Mouse (Mus musculus): ENCODE measurements at regions not wholly inside any gene's neighbourhood (a gene's known extent, or its start where the extent isn't known, plus 50 kb on each side); places are given as distances from the start of the nearest gene placed in this dataset.

- no peaks in the 10 kb centered on the region for H3K9me3 ChIP-seq (ENCODE audit: low read length)
- 66% methylated on average over 2 of the region's 2 CpGs for WGBS
- no peaks in the 10 kb centered on the region for H3K36me3 ChIP-seq (ENCODE audit: insufficient read depth, low read length)
- H3K4me2 ChIP-seq (ENCODE audit: low read depth, low read length, poor library complexity, severe bottlenecking) = no peak overlapping the region
- ATAC-seq (ENCODE audit: low FRiP score) (no peak), DNase-seq (ENCODE audit: low spot score) (peak; percentile 17)
- no peak overlapping the region for H3K27ac ChIP-seq (ENCODE audit: low read depth, low read length)
- no peaks in the 10 kb centered on the region for H3K4me1 ChIP-seq (ENCODE audit: insufficient read depth, low read length)
- H3K27me3 ChIP-seq (ENCODE audit: insufficient read depth, low read length) = no peaks in the 10 kb centered on the region
- no peak overlapping the region for H3K4me3 ChIP-seq (ENCODE audit: low read depth, low read length)
- TF ChIP-seq CTCF (IDR thresholded peaks at IDR 0.05) = no peak
- H3K9ac ChIP-seq (replicated peaks; ENCODE audit: low read length, poor library complexity, severe bottlenecking) = no peak overlapping the region
Measured at GRCm38 (mm10) chrX:58244544-58244943, 222.0 kb downstream of the Zic3 start.

GRCm38 (mm10) chrX:58256043-58256442, 233.5 kb downstream of the Zic3 start:
- DNase-seq (ENCODE audit: low spot score) = peak; percentile 41
- H3K9ac ChIP-seq (replicated peaks; ENCODE audit: low read length, poor library complexity, severe bottlenecking) = no peak overlapping the region
- TF ChIP-seq CTCF (IDR thresholded peaks at IDR 0.05) = no peak
- H3K27ac ChIP-seq (ENCODE audit: low read depth, low read length) = no peak overlapping the region
- no peaks in the 10 kb centered on the region for H3K9me3 ChIP-seq (ENCODE audit: low read length)
- no peaks in the 10 kb centered on the region for H3K4me1 ChIP-seq (ENCODE audit: insufficient read depth, low read length)
- 35% methylated on average over 8 of the region's 8 CpGs for WGBS
- H3K4me2 ChIP-seq (ENCODE audit: low read depth, low read length, poor library complexity, severe bottlenecking) = no peak overlapping the region
- H3K27me3 ChIP-seq (ENCODE audit: insufficient read depth, low read length) = no peaks in the 10 kb centered on the region
- H3K36me3 ChIP-seq (ENCODE audit: insufficient read depth, low read length) = no peaks in the 10 kb centered on the region
- no peak overlapping the region for H3K4me3 ChIP-seq (ENCODE audit: low read depth, low read length)
- no peak for ATAC-seq (ENCODE audit: low FRiP score)

GRCm38 (mm10) chrX:58282903-58283302, 260.4 kb downstream of the Zic3 start:
- WGBS = 87% methylated on average over 2 of the region's 2 CpGs
- Histone ChIP-seq H3K9me3 (ENCODE audit: low read length) (no peaks in the 10 kb centered on the region), H3K36me3 (ENCODE audit: insufficient read depth, low read length) (no peaks in the 10 kb centered on the region), H3K27me3 (ENCODE audit: insufficient read depth, low read length) (no peaks in the 10 kb centered on the region), H3K4me1 (ENCODE audit: insufficient read depth, low read length) (no peaks in the 10 kb centered on the region), H3K4me2 (ENCODE audit: low read depth, low read length, poor library complexity, severe bottlenecking) (no peak overlapping the region), H3K4me3 (ENCODE audit: low read depth, low read length) (no peak overlapping the region), H3K9ac (replicated peaks; ENCODE audit: low read length, poor library complexity, severe bottlenecking) (no peak overlapping the region), H3K27ac (ENCODE audit: low read depth, low read length) (no peak overlapping the region)
- DNase-seq (ENCODE audit: low spot score) (no peak), ATAC-seq (ENCODE audit: low FRiP score) (no peak)
- TF ChIP-seq CTCF (IDR thresholded peaks at IDR 0.05) = no peak

GRCm38 (mm10) chrX:58322832-58323231, 300.3 kb downstream of the Zic3 start:
- Histone ChIP-seq H3K27ac (ENCODE audit: low read depth, low read length) (no peak overlapping the region), H3K9me3 (ENCODE audit: low read length) (no peaks in the 10 kb centered on the region), H3K36me3 (ENCODE audit: insufficient read depth, low read length) (no peaks in the 10 kb centered on the region), H3K4me1 (ENCODE audit: insufficient read depth, low read length) (no peaks in the 10 kb centered on the region), H3K9ac (replicated peaks; ENCODE audit: low read length, poor library complexity, severe bottlenecking) (no peak overlapping the region), H3K4me2 (ENCODE audit: low read depth, low read length, poor library complexity, severe bottlenecking) (no peak overlapping the region), H3K27me3 (ENCODE audit: insufficient read depth, low read length) (no peaks in the 10 kb centered on the region), H3K4me3 (ENCODE audit: low read depth, low read length) (no peak overlapping the region)
- DNase-seq (ENCODE audit: low spot score) (no peak), ATAC-seq (ENCODE audit: low FRiP score) (no peak)
- TF ChIP-seq CTCF (IDR thresholded peaks at IDR 0.05) = no peak

- Histone ChIP-seq H3K4me3 (ENCODE audit: low read depth, low read length) (no peak overlapping the region), H3K4me2 (ENCODE audit: low read depth, low read length, poor library complexity, severe bottlenecking) (no peak overlapping the region), H3K27me3 (ENCODE audit: insufficient read depth, low read length) (no peaks in the 10 kb centered on the region), H3K9ac (replicated peaks; ENCODE audit: low read length, poor library complexity, severe bottlenecking) (no peak overlapping the region), H3K4me1 (ENCODE audit: insufficient read depth, low read length) (no peaks in the 10 kb centered on the region), H3K36me3 (ENCODE audit: insufficient read depth, low read length) (no peaks in the 10 kb centered on the region), H3K27ac (ENCODE audit: low read depth, low read length) (no peak overlapping the region), H3K9me3 (ENCODE audit: low read length) (no peaks in the 10 kb centered on the region)
- ATAC-seq (ENCODE audit: low FRiP score) (no peak), DNase-seq (ENCODE audit: low spot score) (no peak)
- TF ChIP-seq CTCF (IDR thresholded peaks at IDR 0.05) = no peak
- WGBS = 84% methylated on average over 5 of the region's 5 CpGs
Measured at GRCm38 (mm10) chrX:58351606-58352005, 329.1 kb downstream of the Zic3 start.

- TF ChIP-seq CTCF (IDR thresholded peaks at IDR 0.05) = peak; percentile 78
- Histone ChIP-seq H3K4me2 (ENCODE audit: low read depth, low read length, poor library complexity, severe bottlenecking) (no peak overlapping the region), H3K27me3 (ENCODE audit: insufficient read depth, low read length) (no peaks in the 10 kb centered on the region), H3K36me3 (ENCODE audit: insufficient read depth, low read length) (no peaks in the 10 kb centered on the region), H3K9me3 (ENCODE audit: low read length) (no peaks in the 10 kb centered on the region), H3K27ac (ENCODE audit: low read depth, low read length) (no peak overlapping the region), H3K4me1 (ENCODE audit: insufficient read depth, low read length) (no peaks in the 10 kb centered on the region), H3K9ac (replicated peaks; ENCODE audit: low read length, poor library complexity, severe bottlenecking) (no peak overlapping the region), H3K4me3 (ENCODE audit: low read depth, low read length) (no peak overlapping the region)
- ATAC-seq (ENCODE audit: low FRiP score) = no peak
- WGBS = 51% methylated on average over 3 of the region's 3 CpGs
- peak; percentile 67 for DNase-seq (ENCODE audit: low spot score)
Measured at GRCm38 (mm10) chrX:58377926-58378325, 355.4 kb downstream of the Zic3 start.

Measured in midbrain, postnatal 0 days (tissue).